11 mouse cellular contexts compared by ENCODE assay signal in the genomic region with DNA sequence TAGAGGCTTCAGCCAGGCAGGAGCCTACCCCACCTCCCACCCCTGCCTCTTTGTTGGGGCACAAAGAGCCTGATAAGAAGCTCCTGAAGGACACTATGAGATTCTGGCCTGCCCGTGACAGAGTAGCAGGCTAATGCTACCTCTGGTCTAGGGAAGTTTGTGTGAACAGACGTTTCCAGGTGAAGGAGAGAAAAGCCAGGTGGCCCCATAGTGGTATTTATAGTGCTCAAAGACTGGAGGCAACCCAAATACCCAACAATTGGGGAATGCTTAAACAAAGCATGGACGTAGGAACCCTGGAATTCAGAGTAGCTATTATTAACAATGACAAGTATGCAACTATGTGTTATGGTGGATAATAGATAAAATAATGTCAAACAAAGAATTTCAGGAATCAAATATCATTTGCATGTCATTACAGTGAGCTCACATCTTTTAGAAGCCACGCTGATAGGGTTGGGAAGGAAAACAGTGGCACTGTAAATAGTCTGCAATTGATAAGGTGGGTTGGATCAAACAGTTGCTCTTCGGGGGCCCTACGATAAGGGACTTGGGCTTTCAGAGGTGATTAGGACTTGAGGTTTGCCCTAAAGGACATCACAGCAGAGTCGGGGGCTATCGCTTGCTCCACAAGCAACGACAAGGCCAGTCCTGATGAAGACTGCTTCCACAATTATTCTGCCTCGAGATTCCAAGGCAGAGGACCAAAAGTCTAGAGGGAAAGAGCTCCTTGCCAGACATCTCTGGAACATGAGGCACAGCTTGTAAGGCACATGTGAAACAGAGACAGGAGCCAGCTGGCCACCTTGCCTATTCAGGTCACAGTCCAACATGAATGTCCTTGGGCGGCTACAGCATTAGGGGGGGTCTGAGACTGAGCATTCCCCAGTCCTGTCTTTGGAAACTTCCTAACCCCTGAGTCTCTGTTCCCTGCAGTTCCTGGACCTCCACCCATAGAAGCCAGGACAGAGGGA. TPM values are rescaled to one million over a fixed set of nuclear protein-coding genes. Genes with fewer than 3 reads are reported as not detected.
DNase-seq lines count a peak whose midpoint lies in the region; ATAC-seq and TF ChIP-seq lines count a peak whose summit lies in the region.
"Had no signal": no experiment of that assay in that cellular context is flagged by ENCODE, and none has a peak within 500 bp of the region (broad histone marks: within the 10 kb centered on the region; RNA-seq: fewer than 3 reads in every experiment).

No protein-coding gene starts in this region.

- DNase-seq in Muller cell, postnatal 12 days (ENCODE audit: inconsistent ontology term), result peak; percentile 74
- DNase-seq in gastrocnemius, adult 18-20 months (ENCODE audit: low spot score), result peak; percentile 60
- DNase-seq in heart, postnatal 0 days (ENCODE audit: low spot score), result peak; percentile 96
- DNase-seq in hindbrain, postnatal 0 days (ENCODE audit: low spot score), result no peak
- no peak for DNase-seq in cerebellum, postnatal 36 days
- DNase-seq in left cerebral cortex, adult 9 months (ENCODE audit: low spot score in 2 of 2), result no peak
- no peak for DNase-seq in forebrain, embryonic 10.5 days (ENCODE audit: extremely low spot score, low spot score)
- DNase-seq: thymus, adult 18-20 months had no signal

- TF ChIP-seq CTCF in heart, postnatal 0 days (IDR thresholded peaks at IDR 0.05; ENCODE audit: low read depth), result no peak
- no peak for TF ChIP-seq CTCF in hindbrain, postnatal 0 days (IDR thresholded peaks at IDR 0.05; ENCODE audit: low read depth)

- H3K9me3 ChIP-seq in heart, postnatal 0 days (replicated peaks; ENCODE audit: control insufficient read depth, low read length), result no peaks in the 10 kb centered on the region
- no peaks in the 10 kb centered on the region for H3K9me3 ChIP-seq in lung, embryonic 15.5 days
- no peaks in the 10 kb centered on the region for H3K9me3 ChIP-seq in hindbrain, postnatal 0 days (ENCODE audit: low read length)
- no peaks in the 10 kb centered on the region for H3K9me3 ChIP-seq in forebrain, embryonic 10.5 days
- H3K9me3 ChIP-seq: G1E had no signal

- H3K4me1 ChIP-seq in heart, postnatal 0 days (ENCODE audit: control insufficient read depth, insufficient read depth), result peaks cover 34% of the 10 kb centered on the region
- 0 out of 2 replicates have a peak, but pooled peaks cover 4% of the 10 kb centered on the region for H3K4me1 ChIP-seq in lung, embryonic 15.5 days
- H3K4me1 ChIP-seq in hindbrain, postnatal 0 days (ENCODE audit: insufficient read depth, low read length), result no peaks in the 10 kb centered on the region
- peaks cover 6% of the 10 kb centered on the region; the same call in 1 of the 2 replicates for H3K4me1 ChIP-seq in forebrain, embryonic 10.5 days

- H3K9ac ChIP-seq in heart, postnatal 0 days (replicated peaks; ENCODE audit: low read depth, low read length), result peak overlapping the region; percentile 28
- no peak overlapping the region for H3K9ac ChIP-seq in lung, embryonic 15.5 days
- H3K9ac ChIP-seq in hindbrain, postnatal 0 days (replicated peaks; ENCODE audit: low read length), result no peak overlapping the region

- peak; percentile 99 for TF ChIP-seq EP300 in heart, postnatal 0 days (IDR thresholded peaks at IDR 0.05; ENCODE audit: low read depth)

- peak; percentile 91 for ATAC-seq in heart, postnatal 0 days (ENCODE audit: insufficient read depth, low read depth)
- 0 out of 2 replicates have a peak, but pooled peaks have one; percentile 46 for ATAC-seq in lung, embryonic 15.5 days (ENCODE audit: borderline replicate concordance, extremely low read depth, low FRiP score, low TSS enrichment)
- no peak for ATAC-seq in hindbrain, postnatal 0 days

- no peak overlapping the region for H3K4me3 ChIP-seq in heart, postnatal 0 days (ENCODE audit: low read depth, low read length)
- no peak overlapping the region for H3K4me3 ChIP-seq in lung, embryonic 15.5 days
- H3K4me3 ChIP-seq in hindbrain, postnatal 0 days (ENCODE audit: low read length), result no peak overlapping the region
- H3K4me3 ChIP-seq in forebrain, embryonic 10.5 days, result no peak overlapping the region

- 17% methylated on average over 11 of the region's 11 CpGs for WGBS in heart, postnatal 0 days
- WGBS in lung, embryonic 15.5 days, result 43% methylated on average over 11 of the region's 11 CpGs
- WGBS in hindbrain, postnatal 0 days, result 87% methylated on average over 11 of the region's 11 CpGs
- 88% methylated on average over 11 of the region's 11 CpGs for WGBS in forebrain, embryonic 10.5 days

- peak overlapping the region; percentile 38; the same call in 1 of the 2 replicates for H3K4me2 ChIP-seq in heart, postnatal 0 days (ENCODE audit: low read depth, low read length)
- no peak overlapping the region for H3K4me2 ChIP-seq in lung, embryonic 15.5 days
- no peak overlapping the region for H3K4me2 ChIP-seq in hindbrain, postnatal 0 days (ENCODE audit: low read depth, low read length)

- H3K36me3 ChIP-seq in heart, postnatal 0 days (replicated peaks; ENCODE audit: control insufficient read depth, insufficient read depth, low read length), result no peaks in the 10 kb centered on the region
- H3K36me3 ChIP-seq in lung, embryonic 15.5 days, result no peaks in the 10 kb centered on the region
- no peaks in the 10 kb centered on the region for H3K36me3 ChIP-seq in hindbrain, postnatal 0 days (ENCODE audit: insufficient read depth, low read length)
- H3K36me3 ChIP-seq in forebrain, embryonic 10.5 days (replicated peaks), result no peaks in the 10 kb centered on the region
- H3K36me3 ChIP-seq: G1E had no signal

- no peaks in the 10 kb centered on the region for H3K27me3 ChIP-seq in heart, postnatal 0 days (ENCODE audit: control insufficient read depth, insufficient read depth, low read length)
- no peaks in the 10 kb centered on the region for H3K27me3 ChIP-seq in lung, embryonic 15.5 days
- no peaks in the 10 kb centered on the region for H3K27me3 ChIP-seq in hindbrain, postnatal 0 days (ENCODE audit: insufficient read depth, low read length)
- H3K27me3 ChIP-seq in forebrain, embryonic 10.5 days (ENCODE audit: poor library complexity, severe bottlenecking), result no peaks in the 10 kb centered on the region

- H3K27ac ChIP-seq in heart, postnatal 0 days (ENCODE audit: low read depth), result peak overlapping the region; percentile 98
- H3K27ac ChIP-seq in lung, embryonic 15.5 days, result no peak overlapping the region
- H3K27ac ChIP-seq in hindbrain, postnatal 0 days, result no peak overlapping the region
- H3K27ac ChIP-seq in forebrain, embryonic 10.5 days, result no peak overlapping the region
- H3K27ac ChIP-seq: kidney, postnatal 0 days had no signal

RNA-seq across cellular contexts. Expression of a gene that starts 58.4 kb away (rescaled TPM):
- total RNA-seq in gastrocnemius, adult 18-20 months (2021), result 1 to 10 TPM; 4.2 to 8.4 TPM
- 453 and 478 TPM in 2 replicates for total RNA-seq in heart, postnatal 0 days (2014; rRNA removed; ENCODE audit: low replicate concordance)
- 28.5 and 31.1 TPM in 2 replicates for polyA plus RNA-seq in heart, postnatal 0 days (2015; fragmentation: Nextera tagmentation; extraction: Ambion mirVana)
- polyA plus RNA-seq in lung, embryonic 15.5 days (2015; fragmentation: Nextera tagmentation; extraction: Ambion mirVana), result 8.1 and 9.0 TPM in 2 replicates
- 79.4 and 103 TPM in 2 replicates for total RNA-seq in hindbrain, postnatal 0 days (2014; rRNA removed)
- 4.3 and 4.6 TPM in 2 replicates for polyA plus RNA-seq in hindbrain, postnatal 0 days (2015; fragmentation: Nextera tagmentation; extraction: Ambion mirVana)
- 1.3 and 1.8 TPM in 2 replicates for polyA plus RNA-seq in forebrain, embryonic 10.5 days (2016; fragmentation: Nextera tagmentation; extraction: Ambion mirVana)

Comparison
In these comparisons a context has a peak if more than half of its experiments do, and no peak if none do; other contexts are left out.
1. DNase-seq: peak in Muller cell, postnatal 12 days (single experiment), gastrocnemius, adult 18-20 months (single experiment) and heart, postnatal 0 days (single experiment); none in hindbrain, postnatal 0 days (single experiment), cerebellum, postnatal 36 days (0 of 2), left cerebral cortex, adult 9 months (0 of 2) and forebrain, embryonic 10.5 days (single experiment).